Mouse (Mus musculus) cerebellum, adult 11-12 months (tissue): Measurements from ENCODE around the gene Lpcat3.

ENCODE experiments used
- DNase-seq: peaks from one replicate; pipeline ENCODE4 v3.0.0; 2022

The Lpcat3 gene

DNA sequence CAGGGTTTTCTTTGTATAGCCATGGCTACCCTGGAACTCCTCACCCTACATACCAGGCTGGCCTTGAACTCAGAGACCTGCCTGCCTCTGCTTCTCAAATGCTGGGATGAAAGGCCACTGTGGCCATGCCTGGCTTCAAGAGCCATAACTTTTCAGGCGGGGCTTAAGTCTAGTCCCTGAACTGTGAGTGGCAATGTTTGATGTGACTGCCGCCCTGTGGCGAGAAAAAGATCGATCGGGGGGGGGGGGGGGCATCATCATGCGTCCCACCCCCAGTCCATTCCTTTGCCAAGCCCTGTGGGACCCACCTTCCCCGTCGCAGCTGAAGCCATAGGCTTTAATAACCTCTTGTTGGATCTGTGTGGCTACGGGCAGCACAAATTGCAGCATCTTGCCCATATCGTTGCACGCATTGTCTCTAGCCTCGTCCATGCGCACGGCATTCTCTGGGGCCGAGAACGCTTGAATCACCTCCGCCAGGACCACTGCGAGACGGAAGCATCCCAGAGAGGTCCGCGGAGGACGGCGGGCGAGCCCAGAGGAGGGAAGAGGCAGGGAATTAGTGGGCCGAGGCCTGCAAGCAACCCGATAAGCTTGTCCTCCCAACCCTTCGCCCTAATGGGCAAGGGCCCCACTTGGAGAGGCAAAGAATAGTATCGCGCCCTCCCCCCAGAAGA lies 77.5 kb downstream of the Lpcat3 start:
- DNase-seq = peak; percentile 67

- peak; percentile 90 for DNase-seq
Observed at GRCm38 (mm10) chr6:124740888-124741761, 78.3 kb downstream of the Lpcat3 start, which contains the start of gene Grcc10. TSS of gene Grcc10 (minus strand) at chr6:124741374.

GRCm38 (mm10) chr6:124741842-124742241 lies 79.0 kb downstream of the Lpcat3 start:
- DNase-seq = no peak

DNA sequence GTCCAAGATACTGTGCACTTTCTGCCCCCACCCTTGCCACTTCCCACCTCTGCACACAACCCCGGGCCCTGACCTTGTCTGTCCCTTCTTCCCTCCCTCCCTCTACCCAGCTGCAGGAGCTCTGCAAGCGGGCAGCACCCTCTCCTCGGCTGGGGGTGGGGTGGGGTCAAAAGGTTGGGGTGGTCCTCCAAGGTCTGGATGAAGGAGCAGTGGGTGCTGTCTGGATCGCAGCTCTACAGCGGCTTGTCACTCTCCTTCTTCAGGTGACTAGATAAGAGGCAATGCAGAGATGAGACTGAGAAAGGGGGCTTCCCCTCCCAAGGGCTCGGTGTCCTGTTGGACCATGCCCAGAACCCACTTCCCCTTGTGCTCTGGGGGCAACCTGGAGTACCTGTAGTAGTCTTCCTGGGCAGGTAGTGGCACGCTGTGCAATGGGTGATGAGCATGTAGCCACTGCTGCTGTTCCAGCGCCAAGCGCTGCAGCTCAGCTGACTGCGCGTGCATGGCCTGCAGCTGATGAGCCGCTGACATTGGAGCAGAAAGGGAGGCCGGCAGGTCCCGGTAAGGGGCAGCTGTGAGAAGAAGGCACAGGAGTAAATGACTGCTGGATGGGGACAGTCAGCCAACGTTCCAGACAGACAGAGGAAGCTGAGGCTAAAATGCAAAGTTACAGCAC lies 80.2 kb downstream of the Lpcat3 start:
- peak; percentile 73 for DNase-seq

GRCm38 (mm10) chr6:124743647-124744046 lies 80.8 kb downstream of the Lpcat3 start:
- peak; percentile 67 for DNase-seq

DNA sequence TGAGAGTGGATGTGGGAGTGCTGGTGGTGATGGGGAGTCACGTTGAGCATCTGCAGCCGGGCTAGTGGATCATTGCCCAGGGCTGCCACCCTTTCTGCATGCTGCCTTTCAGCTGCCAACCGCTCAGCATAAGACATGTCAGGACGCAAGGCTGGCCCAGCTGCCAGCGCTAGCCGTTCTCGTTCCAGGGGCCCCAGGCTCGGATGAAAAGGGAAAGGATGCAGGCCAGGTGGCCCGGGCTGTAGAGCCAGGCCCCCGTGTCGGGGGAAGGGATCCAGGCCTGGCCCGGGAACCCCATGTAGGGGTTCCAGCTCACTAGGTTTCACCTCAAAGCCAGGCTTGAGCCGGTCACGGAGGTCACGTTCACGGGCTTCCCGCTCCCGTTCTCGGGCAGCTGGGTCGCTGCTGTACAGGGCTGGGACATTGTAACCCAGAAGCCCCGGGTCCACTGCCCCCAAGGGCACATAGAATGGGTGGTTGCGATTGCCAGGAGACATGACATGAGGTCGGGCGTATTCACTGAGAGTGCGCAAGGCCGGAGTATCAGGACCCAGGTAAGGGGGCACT lies 82.0 kb downstream of the Lpcat3 start:
- peak; percentile 83 for DNase-seq

- DNase-seq = peak; percentile 97
Observed at GRCm38 (mm10) chr6:124745490-124746295, 82.9 kb downstream of the Lpcat3 start.

- no peak for DNase-seq
Observed at GRCm38 (mm10) chr6:124746296-124746605, 83.4 kb downstream of the Lpcat3 start.

- peak; percentile 73 for DNase-seq
Observed at GRCm38 (mm10) chr6:124746654-124747632, 84.1 kb downstream of the Lpcat3 start.

GRCm38 (mm10) chr6:124750405-124750804 lies 87.6 kb downstream of the Lpcat3 start:
- DNase-seq = no peak

- no peak for DNase-seq
Observed at GRCm38 (mm10) chr6:124753861-124754260, 91.0 kb downstream of the Lpcat3 start.
